Mouse (Mus musculus) heart, postnatal 36 days (tissue): ENCODE results near the gene Gm10300. TPM values are rescaled to one million over a fixed set of nuclear protein-coding genes. Genes with fewer than 3 reads are reported as not detected.

Experiments
- total RNA-seq, 2 experiments: library from RNA; stranded (reverse); gene quantifications; 2 replicates each; pipeline ENCODE4 v1.2.3; 2021

Gm10300 gene
- total RNA-seq, 2 experiments from 2014 or later, result 0.11 TPM; not detected in 1

Other genes with a start within 250 kb of the Gm10300 start
- 1 to 10 TPM; 4.3 to 5.9 TPM for gene Ptpru, start 236.4 kb upstream of the Gm10300 start, total RNA-seq
- gene Mecr, start 231.2 kb upstream of the Gm10300 start, total RNA-seq, result 10 to 100 TPM; 28.2 TPM
- gene Srsf4, start 201.1 kb upstream of the Gm10300 start, total RNA-seq, result 10 to 100 TPM; 33.5 to 35.3 TPM
- gene Tmem200b, start 152.9 kb upstream of the Gm10300 start, total RNA-seq, result 1 to 10 TPM; 6.5 to 8.6 TPM
- 100 to 1,000 TPM; 144 to 148 TPM for gene Epb41, start 624 bp downstream of the Gm10300 start, total RNA-seq
- under 1 TPM; 0.27 to 0.44 TPM for gene Oprd1, start 69.8 kb downstream of the Gm10300 start, total RNA-seq
- 10 to 100 TPM; 27.6 to 30.5 TPM for gene Ythdf2, start 137.6 kb downstream of the Gm10300 start, total RNA-seq
- gene Gmeb1, start 186.9 kb downstream of the Gm10300 start, total RNA-seq, result 1 to 10 TPM; 8.8 to 9.6 TPM
- 10 to 100 TPM; 28.2 to 34.8 TPM for gene Taf12, start 199.7 kb downstream of the Gm10300 start, total RNA-seq
- gene Rab42, start 228.7 kb downstream of the Gm10300 start, total RNA-seq, result under 1 TPM in 1 of 2 experiments, not detected in 1; 0.98 TPM